Mouse (Mus musculus) left cerebral cortex, adult 2 months (tissue): Measurements from ENCODE around the gene Ripply2. TPM values are rescaled to one million over a fixed set of nuclear protein-coding genes. Genes with fewer than 3 reads are reported as not detected.
"Not testable (repeated sequence)": the region's sequence is repeated elsewhere in the genome, so short reads cannot be mapped to it uniquely, and the experiment has no call there.

Experiments
- DNase-seq, 2 experiments: peaks; one replicate each; pipeline ENCODE4 v3.0.0; 2021 to 2022; ENCODE audit warnings: low spot score in 2 of 2, mixed read lengths in 1 of 2; ENCODE audit errors: extremely low spot score in 1 of 2
- H3K27ac ChIP-seq: fragments of 200-600 bp; 2 replicates; pipeline ENCODE4 v1.8.1; 2022
- H3K4me3 ChIP-seq: fragments of 200-600 bp; 2 replicates; pipeline ENCODE4 v1.8.1; 2022
- CTCF ChIP-seq: fragments of 200-600 bp; IDR thresholded peaks from 2 replicates; pipeline ENCODE4 v1.8.1; 2022; ENCODE audit warnings: antibody characterized with exemption, mild to moderate bottlenecking, moderate library complexity
- intact Hi-C: fragments of 180-260 bp; cut with DNase I; formaldehyde crosslinking; loops from one replicate; pipeline ENCODE4 v1.15.1; 2025
- long read RNA-seq, 2 experiments: library from polyadenylated mRNA; stranded (forward); transcript quantifications; one replicate each; pipeline ENCODE4 v2.0.0; 2021; ENCODE audit warnings: borderline mapping rate in 2 of 2
- total RNA-seq, 2 experiments: library from RNA; stranded (reverse); gene quantifications; 2 replicates each; pipeline ENCODE4 v1.2.3; 2021

The Ripply2 gene
- total RNA-seq: 1 to 10 TPM; 8.1 to 8.8 TPM
- long read RNA-seq, experiment 1, partial matches to known transcripts: 0 of 2 reads
- long read RNA-seq, experiment 1, other reads (novel, unspliced or antisense): 1 of 2 reads
- long read RNA-seq, experiment 2, partial matches to known transcripts: 0 of 2 reads
- long read RNA-seq, experiment 2, other reads (novel, unspliced or antisense): 1 of 2 reads

- H3K4me3 ChIP-seq: peak within 1 kb of the TSS; percentile 73
- intact Hi-C loops: no loop called here
- TF ChIP-seq CTCF: no peak
- peak within 1 kb of the TSS; percentile 93 for H3K27ac ChIP-seq
- DNase-seq: peak; percentile 58 to 63
These were observed at the start of gene Ripply2 for GRCm38 (mm10) chr9:87015288-87015937. Gene Ripply2, plus strand, starts transcription at chr9:87015537.

DNA sequence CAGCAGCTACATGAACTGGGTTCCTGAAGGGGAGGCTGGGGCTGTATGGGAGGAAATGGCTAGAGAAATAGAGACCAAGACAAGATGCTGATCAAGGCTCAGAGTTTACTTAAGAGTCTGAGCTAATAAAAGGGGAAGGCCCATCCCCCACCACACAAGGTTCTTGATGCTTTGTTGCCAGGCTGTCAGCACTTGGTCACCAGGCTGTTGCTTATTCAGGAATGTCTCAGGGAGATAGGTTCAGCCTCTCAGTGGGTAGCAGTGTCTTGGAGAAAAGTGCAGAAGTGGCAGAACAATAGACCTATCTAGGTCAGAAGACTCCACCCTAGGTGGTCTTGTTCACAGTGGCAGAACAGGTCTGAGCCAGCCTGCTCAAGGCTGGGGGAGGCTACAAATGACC lies 42.9 kb upstream of the Ripply2 start:
- DNase-seq, H3K27ac ChIP-seq, intact Hi-C loops, H3K4me3 ChIP-seq: not testable (repeated sequence)

DNA sequence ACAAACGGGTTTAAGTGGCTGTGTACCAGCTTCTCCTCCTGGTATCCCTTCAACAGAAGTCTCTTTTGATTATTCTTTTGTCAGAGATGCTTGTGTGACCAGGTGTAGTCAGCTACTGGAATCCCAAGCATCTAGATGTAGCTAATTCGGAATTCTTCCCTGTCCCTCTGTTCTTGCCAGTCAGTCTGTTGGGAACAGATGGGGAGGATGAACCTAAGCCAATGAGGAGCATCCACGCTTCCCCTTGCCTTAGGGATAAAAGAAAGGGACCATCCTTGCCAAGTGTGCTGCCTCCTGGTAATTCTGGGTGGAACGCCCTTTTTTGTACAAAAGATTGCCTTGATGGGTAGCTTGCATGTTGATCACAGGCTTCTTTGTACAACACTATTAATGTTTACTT lies 41.8 kb upstream of the Ripply2 start:
- DNase-seq: no peak
- intact Hi-C loops: no loop called here

DNA sequence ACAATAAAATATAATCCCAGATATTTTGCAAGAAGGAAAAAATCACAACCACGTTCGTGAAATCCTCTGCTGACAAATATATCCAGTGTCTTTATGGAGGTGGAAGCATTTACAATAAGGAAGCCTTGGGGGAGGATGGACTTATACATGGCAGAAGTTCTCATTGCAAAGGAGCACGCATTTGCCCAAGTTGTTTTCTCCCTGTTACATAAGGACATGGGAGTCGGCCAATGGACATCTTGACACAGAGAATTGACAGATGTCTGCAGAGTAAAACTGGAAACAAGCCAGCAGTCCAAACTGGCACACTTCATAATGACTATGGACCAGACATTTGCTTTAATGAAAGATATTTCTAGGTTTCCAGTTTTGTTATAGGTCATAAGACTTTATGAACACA lies 38.4 kb upstream of the Ripply2 start:
- no peak for TF ChIP-seq CTCF
- intact Hi-C loops: loop anchor here (5.0 kb wide), 1 partner anchor 95 kb away; the partner anchor contains the start of gene Snap91
- H3K27ac ChIP-seq: no peak overlapping the region
- no peak for DNase-seq
- no peak overlapping the region for H3K4me3 ChIP-seq

More for the DNA sequence above, 41.8 kb upstream of the Ripply2 start:
- TF ChIP-seq CTCF: no peak
- no peak overlapping the region for H3K27ac ChIP-seq
- H3K4me3 ChIP-seq: no peak overlapping the region

DNA sequence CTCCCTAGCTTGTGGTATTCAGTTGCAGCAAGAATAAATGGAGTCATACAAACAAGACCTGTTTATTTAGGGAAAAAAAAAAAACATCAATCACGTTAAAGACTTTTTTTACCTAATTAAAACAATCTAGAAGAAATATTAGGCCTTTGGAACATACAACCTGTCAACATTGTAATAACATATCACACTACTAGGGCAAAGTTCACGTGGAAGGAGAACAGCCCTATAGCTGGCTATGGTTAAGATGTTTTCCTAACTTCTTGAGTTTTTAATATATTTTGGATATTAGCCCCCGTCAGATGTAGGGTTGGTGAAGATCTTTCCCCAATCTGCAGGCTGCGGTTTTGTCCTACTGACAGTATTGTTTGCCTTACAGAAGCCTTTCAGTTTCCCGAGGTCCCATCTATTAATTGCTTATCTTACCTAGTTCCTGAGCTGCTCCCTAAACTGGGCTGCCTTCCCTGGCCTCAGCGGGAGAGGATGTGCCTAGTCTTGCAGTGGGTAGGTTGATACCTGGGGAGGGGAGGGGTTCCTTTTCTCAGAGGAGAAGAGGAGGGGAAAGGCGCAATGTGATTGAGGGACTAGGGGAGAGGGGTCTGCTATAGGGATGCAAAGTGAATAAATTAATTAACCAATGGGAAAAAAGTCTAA lies 37.0 kb upstream of the Ripply2 start:
- intact Hi-C loops: loop anchor here (5.0 kb wide), 1 partner anchor 96 kb away; the partner anchor contains the start of gene Snap91
- Histone ChIP-seq H3K4me3 (no peak overlapping the region), H3K27ac (no peak overlapping the region)
- DNase-seq: no peak
- no peak for TF ChIP-seq CTCF

GRCm38 (mm10) chr9:86980048-86980447 lies 35.3 kb upstream of the Ripply2 start:
- DNase-seq: no peak
- Histone ChIP-seq H3K27ac (no peak overlapping the region), H3K4me3 (no peak overlapping the region)
- TF ChIP-seq CTCF: no peak
- intact Hi-C loops: no loop called here

- H3K4me3 ChIP-seq: no peak overlapping the region
- intact Hi-C loops: no loop called here
- no peak for DNase-seq
- no peak overlapping the region for H3K27ac ChIP-seq
- no peak for TF ChIP-seq CTCF
These were observed 34.4 kb upstream of the Ripply2 start for GRCm38 (mm10) chr9:86980942-86981341.

DNA sequence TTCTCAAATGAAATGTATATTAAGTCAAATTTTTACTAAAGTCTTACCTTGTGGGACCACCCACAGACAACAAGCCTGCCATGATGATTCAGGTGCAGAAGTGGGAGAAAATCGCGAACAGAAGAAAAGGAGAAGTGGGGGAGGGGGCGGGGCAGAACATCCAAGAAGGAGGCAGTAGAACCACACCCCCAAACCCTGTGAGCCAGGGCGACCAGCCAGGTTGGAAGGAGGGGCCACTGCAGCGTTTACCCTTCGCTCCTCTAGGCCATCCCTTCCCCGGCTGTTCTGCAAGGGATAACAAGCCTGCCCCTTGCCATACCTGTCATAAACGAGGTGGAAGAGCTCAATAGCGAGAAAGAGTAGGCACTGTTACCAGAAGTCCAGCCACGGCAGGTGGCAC lies 33.8 kb upstream of the Ripply2 start:
- H3K4me3 ChIP-seq: no peak overlapping the region
- H3K27ac ChIP-seq: no peak overlapping the region
- TF ChIP-seq CTCF: no peak
- DNase-seq: no peak
- intact Hi-C loops: no loop called here

- Histone ChIP-seq H3K4me3 (no peak overlapping the region), H3K27ac (no peak overlapping the region)
- intact Hi-C loops: no loop called here
- no peak for TF ChIP-seq CTCF
- no peak for DNase-seq
These were observed 30.8 kb upstream of the Ripply2 start for GRCm38 (mm10) chr9:86984583-86984982.

DNA sequence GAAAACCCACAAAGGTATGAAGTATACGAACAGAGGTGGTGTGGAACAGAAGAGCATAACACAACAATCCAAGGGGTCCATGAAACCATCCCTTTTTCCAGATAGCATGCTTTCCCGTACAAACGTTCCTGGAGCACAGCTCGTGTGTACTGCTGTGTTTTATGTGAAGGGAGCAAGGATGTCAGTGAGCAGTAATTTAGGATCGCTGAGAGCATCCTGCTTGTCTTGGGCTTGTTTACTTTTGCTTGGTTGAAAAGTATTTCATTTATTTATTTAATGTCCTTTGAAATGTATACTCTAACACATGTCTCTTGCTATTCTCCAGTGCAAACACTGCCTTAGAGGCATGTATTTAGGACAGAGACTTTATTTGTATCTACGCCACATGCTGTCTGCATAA lies 30.2 kb upstream of the Ripply2 start:
- TF ChIP-seq CTCF: no peak
- no peak for DNase-seq
- Histone ChIP-seq H3K27ac (no peak overlapping the region), H3K4me3 (no peak overlapping the region)
- intact Hi-C loops: no loop called here

- Histone ChIP-seq H3K27ac (no peak overlapping the region), H3K4me3 (no peak overlapping the region)
- DNase-seq: no peak
- no peak for TF ChIP-seq CTCF
- intact Hi-C loops: no loop called here
These were observed 28.5 kb upstream of the Ripply2 start for GRCm38 (mm10) chr9:86986703-86987296.

DNA sequence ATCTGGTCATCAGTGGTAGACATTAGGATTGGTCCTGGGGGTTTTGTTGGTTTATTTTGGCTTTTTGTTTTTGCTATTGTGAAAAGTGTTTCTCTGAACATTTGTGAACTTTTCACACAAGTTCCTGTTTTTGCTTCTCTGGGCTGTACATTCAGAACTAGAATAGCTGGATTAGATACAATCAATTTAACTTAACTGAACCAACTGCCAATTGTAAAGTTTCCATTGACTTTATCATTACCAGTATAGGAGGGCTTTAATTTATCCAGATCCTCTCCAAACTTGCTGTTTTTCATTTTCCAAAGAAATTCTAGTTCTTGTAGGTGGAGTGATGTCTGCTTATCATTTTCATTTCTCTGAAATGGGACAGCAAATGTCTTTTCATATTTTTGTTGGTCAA lies 25.5 kb upstream of the Ripply2 start:
- intact Hi-C loops: no loop called here
- TF ChIP-seq CTCF: no peak

More for the DNA sequence above, 25.5 kb upstream of the Ripply2 start:
- DNase-seq: no peak
- Histone ChIP-seq H3K4me3 (no peak overlapping the region), H3K27ac (no peak overlapping the region)
